Mouse (Mus musculus): ENCODE data around the gene Med15. TPM values are rescaled to one million over a fixed set of nuclear protein-coding genes. Genes with fewer than 3 reads are reported as not detected.
A peak's percentile ranks its signal among the peaks of the same experiment; 100 is the strongest.

The Med15 gene
- total RNA-seq (2021) = 10 to 100 TPM; 66.3 to 69.1 TPM

- DNase-seq (ENCODE audit: low spot score in 2 of 2) = no peak
- intact Hi-C loops (cut with DNase I) = no loop called here
Measured at GRCm38 (mm10) chr16:17732841-17733340, at the start of gene Med15. Med15 (minus strand) TSS chr16:17732891.

- no peak for DNase-seq (ENCODE audit: low spot score in 2 of 2)
- intact Hi-C loops (cut with DNase I) = no loop called here
Measured at GRCm38 (mm10) chr16:17779692-17780091, 47.0 kb upstream of the Med15 start.

- DNase-seq (ENCODE audit: low spot score in 2 of 2) = no peak
- intact Hi-C loops (cut with DNase I) = no loop called here
Measured at GRCm38 (mm10) chr16:17778223-17778622, 45.5 kb upstream of the Med15 start.

GRCm38 (mm10) chr16:17776828-17777227, 44.1 kb upstream of the Med15 start:
- intact Hi-C loops (cut with DNase I) = no loop called here
- DNase-seq (ENCODE audit: low spot score in 2 of 2) = no peak

GRCm38 (mm10) chr16:17771117-17771865, 38.6 kb upstream of the Med15 start:
- intact Hi-C loops (cut with DNase I) = no loop called here
- no peak for DNase-seq (ENCODE audit: low spot score in 2 of 2)

- peak in 1 of 2 experiments; percentile 70 for DNase-seq (ENCODE audit: low spot score in 2 of 2)
Measured at GRCm38 (mm10) chr16:17768834-17769233, 36.1 kb upstream of the Med15 start.

GRCm38 (mm10) chr16:17764108-17764511, 31.4 kb upstream of the Med15 start:
- DNase-seq (ENCODE audit: low spot score in 2 of 2) = no peak
- intact Hi-C loops (cut with DNase I) = no loop called here

More at GRCm38 (mm10) chr16:17768834-17769233, 36.1 kb upstream of the Med15 start:
- intact Hi-C loops (cut with DNase I) = no loop called here

- no peak for DNase-seq (ENCODE audit: low spot score in 2 of 2)
- intact Hi-C loops (cut with DNase I) = no loop called here
Measured at GRCm38 (mm10) chr16:17761074-17761473, 28.4 kb upstream of the Med15 start.

GRCm38 (mm10) chr16:17760657-17761056, 28.0 kb upstream of the Med15 start:
- DNase-seq (ENCODE audit: low spot score in 2 of 2) = peak in 1 of 2 experiments; percentile 21
- intact Hi-C loops (cut with DNase I) = no loop called here

GRCm38 (mm10) chr16:17759813-17760321, 27.2 kb upstream of the Med15 start:
- DNase-seq (ENCODE audit: low spot score in 2 of 2) = peak; percentile 43 to 45
- intact Hi-C loops (cut with DNase I) = no loop called here

GRCm38 (mm10) chr16:17759344-17759773, 26.7 kb upstream of the Med15 start, which contains the start of gene Klhl22:
Klhl22 (plus strand) TSS chr16:17759618.
- intact Hi-C loops (cut with DNase I) = no loop called here
- DNase-seq (ENCODE audit: low spot score in 2 of 2) = peak; percentile 89 to 92

- intact Hi-C loops (cut with DNase I) = no loop called here
- DNase-seq (ENCODE audit: low spot score in 2 of 2) = no peak
Measured at GRCm38 (mm10) chr16:17758902-17759301, 26.2 kb upstream of the Med15 start.

- DNase-seq (ENCODE audit: low spot score in 2 of 2) = no peak
- intact Hi-C loops (cut with DNase I) = no loop called here
Measured at GRCm38 (mm10) chr16:17757756-17758155, 25.1 kb upstream of the Med15 start.

GRCm38 (mm10) chr16:17753686-17754085, 21.0 kb upstream of the Med15 start:
- intact Hi-C loops (cut with DNase I) = no loop called here
- DNase-seq (ENCODE audit: low spot score in 2 of 2) = no peak

GRCm38 (mm10) chr16:17753001-17753400, 20.3 kb upstream of the Med15 start:
- DNase-seq (ENCODE audit: low spot score in 2 of 2) = no peak
- intact Hi-C loops (cut with DNase I) = no loop called here

- intact Hi-C loops (cut with DNase I) = loop anchor here (2.0 kb wide), 1 partner anchor 68 kb away; no protein-coding TSS in a partner anchor
- no peak for DNase-seq (ENCODE audit: low spot score in 2 of 2)
Measured at GRCm38 (mm10) chr16:17745067-17745466, 12.4 kb upstream of the Med15 start.

- DNase-seq (ENCODE audit: low spot score in 2 of 2) = no peak
- intact Hi-C loops (cut with DNase I) = loop anchor here (2.0 kb wide), 1 partner anchor 68 kb away; no protein-coding TSS in a partner anchor
Measured at GRCm38 (mm10) chr16:17744536-17744935, 11.8 kb upstream of the Med15 start.

- no peak for DNase-seq (ENCODE audit: low spot score in 2 of 2)
- intact Hi-C loops (cut with DNase I) = no loop called here
Measured at GRCm38 (mm10) chr16:17743279-17743678, 10.6 kb upstream of the Med15 start.

- no peak for DNase-seq (ENCODE audit: low spot score in 2 of 2)
- intact Hi-C loops (cut with DNase I) = no loop called here
Measured at GRCm38 (mm10) chr16:17742810-17743209, 10.1 kb upstream of the Med15 start.

- DNase-seq (ENCODE audit: low spot score in 2 of 2) = no peak
- intact Hi-C loops (cut with DNase I) = no loop called here
Measured at GRCm38 (mm10) chr16:17740080-17740479, 7.4 kb upstream of the Med15 start.

- intact Hi-C loops (cut with DNase I) = no loop called here
- no peak for DNase-seq (ENCODE audit: low spot score in 2 of 2)
Measured at GRCm38 (mm10) chr16:17736156-17736555, 3.5 kb upstream of the Med15 start.
